Mouse (Mus musculus): ENCODE results near the gene Atp5d. TPM values are rescaled to one million over a fixed set of nuclear protein-coding genes. Genes with fewer than 3 reads are reported as not detected.
A peak's percentile ranks its signal among the peaks of the same experiment; 100 is the strongest.

Atp5d gene
- total and polyA plus RNA-seq, 2 experiments from 2014 or later: 259 to 607 TPM

- peak within 1 kb of the TSS; percentile 97 for H3K27ac ChIP-seq (ENCODE audit: low read depth, low read length)
- H3K4me2 ChIP-seq (ENCODE audit: low read depth, low read length, poor library complexity, severe bottlenecking): peak within 1 kb of the TSS; percentile 89
- peaks cover 13% of the 10 kb centered on the region for H3K36me3 ChIP-seq (ENCODE audit: insufficient read depth, low read length)
- 80% methylated on average over 10 of the region's 10 CpGs for WGBS
- H3K9me3 ChIP-seq (ENCODE audit: low read length): no peaks in the 10 kb centered on the region
- H3K9ac ChIP-seq (replicated peaks; ENCODE audit: low read length, poor library complexity, severe bottlenecking): 0 out of 2 replicates have a peak within 1 kb of the TSS, but pooled peaks have one; percentile 36
- ATAC-seq (ENCODE audit: low FRiP score) (no peak), DNase-seq (ENCODE audit: low spot score) (no peak)
- H3K27me3 ChIP-seq (ENCODE audit: insufficient read depth, low read length): no peaks in the 10 kb centered on the region
- peak within 1 kb of the TSS; percentile 72 for H3K4me3 ChIP-seq (ENCODE audit: low read depth, low read length)
- H3K4me1 ChIP-seq (ENCODE audit: insufficient read depth, low read length): peaks cover 20% of the 10 kb centered on the region
- no peak for TF ChIP-seq CTCF (IDR thresholded peaks at IDR 0.05)
Observed at GRCm38 (mm10) chr10:80140666-80141035, 2.2 kb downstream of the Atp5d start, which contains the start of gene Cbarp. TSS of gene Cbarp (minus strand) at chr10:80140835.

- peak overlapping the region; percentile 89 for H3K27ac ChIP-seq (ENCODE audit: low read depth, low read length)
- peak; percentile 74 for TF ChIP-seq CTCF (IDR thresholded peaks at IDR 0.05)
- H3K9ac ChIP-seq (replicated peaks; ENCODE audit: low read length, poor library complexity, severe bottlenecking): 0 out of 2 replicates have a peak overlapping the region, but pooled peaks have one; percentile 36
- H3K4me2 ChIP-seq (ENCODE audit: low read depth, low read length, poor library complexity, severe bottlenecking): peak overlapping the region; percentile 85
- peak overlapping the region; percentile 72 for H3K4me3 ChIP-seq (ENCODE audit: low read depth, low read length)
- peaks cover 17% of the 10 kb centered on the region for H3K4me1 ChIP-seq (ENCODE audit: insufficient read depth, low read length)
- no peaks in the 10 kb centered on the region for H3K9me3 ChIP-seq (ENCODE audit: low read length)
- WGBS: under 1% methylated on average over 29 of the region's 29 CpGs
- ATAC-seq (ENCODE audit: low FRiP score): peak; percentile 65
- H3K36me3 ChIP-seq (ENCODE audit: insufficient read depth, low read length): peaks cover 14% of the 10 kb centered on the region
- DNase-seq (ENCODE audit: low spot score): peak; percentile 95
- H3K27me3 ChIP-seq (ENCODE audit: insufficient read depth, low read length): no peaks in the 10 kb centered on the region
Observed at GRCm38 (mm10) chr10:80141243-80141642, 2.8 kb downstream of the Atp5d start.

GRCm38 (mm10) chr10:80141786-80142529 lies 3.5 kb downstream of the Atp5d start:
- peak overlapping the region; percentile 89 for H3K27ac ChIP-seq (ENCODE audit: low read depth, low read length)
- peaks cover 11% of the 10 kb centered on the region for H3K4me1 ChIP-seq (ENCODE audit: insufficient read depth, low read length)
- no peaks in the 10 kb centered on the region for H3K27me3 ChIP-seq (ENCODE audit: insufficient read depth, low read length)
- TF ChIP-seq CTCF (IDR thresholded peaks at IDR 0.05): no peak
- peak overlapping the region; percentile 88 for H3K9ac ChIP-seq (replicated peaks; ENCODE audit: low read length, poor library complexity, severe bottlenecking)
- H3K4me2 ChIP-seq (ENCODE audit: low read depth, low read length, poor library complexity, severe bottlenecking): peak overlapping the region; percentile 85
- ATAC-seq (ENCODE audit: low FRiP score): peak; percentile 84
- H3K36me3 ChIP-seq (ENCODE audit: insufficient read depth, low read length): peaks cover 15% of the 10 kb centered on the region
- under 1% methylated on average over 43 of the region's 43 CpGs for WGBS
- H3K4me3 ChIP-seq (ENCODE audit: low read depth, low read length): peak overlapping the region; percentile 72
- DNase-seq (ENCODE audit: low spot score): peak; percentile 99
- H3K9me3 ChIP-seq (ENCODE audit: low read length): no peaks in the 10 kb centered on the region

GRCm38 (mm10) chr10:80142530-80142925 lies 4.1 kb downstream of the Atp5d start:
- Histone ChIP-seq H3K4me1 (ENCODE audit: insufficient read depth, low read length) (peaks cover 5% of the 10 kb centered on the region; the same call in 1 of the 2 replicates), H3K9ac (replicated peaks; ENCODE audit: low read length, poor library complexity, severe bottlenecking) (peak overlapping the region; percentile 88), H3K4me3 (ENCODE audit: low read depth, low read length) (peak overlapping the region; percentile 72), H3K27ac (ENCODE audit: low read depth, low read length) (peak overlapping the region; percentile 89), H3K4me2 (ENCODE audit: low read depth, low read length, poor library complexity, severe bottlenecking) (peak overlapping the region; percentile 85), H3K27me3 (ENCODE audit: insufficient read depth, low read length) (no peaks in the 10 kb centered on the region), H3K36me3 (ENCODE audit: insufficient read depth, low read length) (peaks cover 15% of the 10 kb centered on the region), H3K9me3 (ENCODE audit: low read length) (no peaks in the 10 kb centered on the region)
- TF ChIP-seq CTCF (IDR thresholded peaks at IDR 0.05): no peak
- WGBS: 0% methylated on average over 15 of the region's 15 CpGs
- DNase-seq (ENCODE audit: low spot score) (no peak), ATAC-seq (ENCODE audit: low FRiP score) (no peak)

GRCm38 (mm10) chr10:80143664-80144063 lies 5.2 kb downstream of the Atp5d start:
- Histone ChIP-seq H3K4me1 (ENCODE audit: insufficient read depth, low read length) (peaks cover 5% of the 10 kb centered on the region; the same call in 1 of the 2 replicates), H3K36me3 (ENCODE audit: insufficient read depth, low read length) (peaks cover 15% of the 10 kb centered on the region), H3K27ac (ENCODE audit: low read depth, low read length) (no peak overlapping the region), H3K4me3 (ENCODE audit: low read depth, low read length) (no peak overlapping the region), H3K9me3 (ENCODE audit: low read length) (no peaks in the 10 kb centered on the region), H3K4me2 (ENCODE audit: low read depth, low read length, poor library complexity, severe bottlenecking) (no peak overlapping the region), H3K9ac (replicated peaks; ENCODE audit: low read length, poor library complexity, severe bottlenecking) (no peak overlapping the region), H3K27me3 (ENCODE audit: insufficient read depth, low read length) (no peaks in the 10 kb centered on the region)
- ATAC-seq (ENCODE audit: low FRiP score) (no peak), DNase-seq (ENCODE audit: low spot score) (no peak)
- WGBS: 91% methylated on average over 7 of the region's 7 CpGs
- no peak for TF ChIP-seq CTCF (IDR thresholded peaks at IDR 0.05)

GRCm38 (mm10) chr10:80144159-80144558 lies 5.7 kb downstream of the Atp5d start:
- Histone ChIP-seq H3K4me1 (ENCODE audit: insufficient read depth, low read length) (peaks cover 5% of the 10 kb centered on the region; the same call in 1 of the 2 replicates), H3K9ac (replicated peaks; ENCODE audit: low read length, poor library complexity, severe bottlenecking) (no peak overlapping the region), H3K4me3 (ENCODE audit: low read depth, low read length) (no peak overlapping the region), H3K27me3 (ENCODE audit: insufficient read depth, low read length) (no peaks in the 10 kb centered on the region), H3K27ac (ENCODE audit: low read depth, low read length) (no peak overlapping the region), H3K4me2 (ENCODE audit: low read depth, low read length, poor library complexity, severe bottlenecking) (no peak overlapping the region), H3K36me3 (ENCODE audit: insufficient read depth, low read length) (peaks cover 15% of the 10 kb centered on the region), H3K9me3 (ENCODE audit: low read length) (no peaks in the 10 kb centered on the region)
- DNase-seq (ENCODE audit: low spot score): no peak
- no peak for TF ChIP-seq CTCF (IDR thresholded peaks at IDR 0.05)
- WGBS: 91% methylated on average over 12 of the region's 12 CpGs
- no peak for ATAC-seq (ENCODE audit: low FRiP score)

All from midbrain, postnatal 0 days (tissue).